Mouse (Mus musculus) gastrocnemius, postnatal 10 days (tissue): Measurements from ENCODE around the gene Zbtb34. TPM values are rescaled to one million over a fixed set of nuclear protein-coding genes. Genes with fewer than 3 reads are reported as not detected.

Experiments
- DNase-seq: peaks from one replicate; pipeline ENCODE4 v3.0.0; 2021; ENCODE audit warnings: mixed read lengths
- total RNA-seq, 2 experiments: library from RNA; stranded (reverse); gene quantifications; 2 replicates each; pipeline ENCODE4 v1.2.3; 2021

The Zbtb34 gene
- total RNA-seq, 2 experiments from 2014 or later = 10.4 to 13.6 TPM

DNA sequence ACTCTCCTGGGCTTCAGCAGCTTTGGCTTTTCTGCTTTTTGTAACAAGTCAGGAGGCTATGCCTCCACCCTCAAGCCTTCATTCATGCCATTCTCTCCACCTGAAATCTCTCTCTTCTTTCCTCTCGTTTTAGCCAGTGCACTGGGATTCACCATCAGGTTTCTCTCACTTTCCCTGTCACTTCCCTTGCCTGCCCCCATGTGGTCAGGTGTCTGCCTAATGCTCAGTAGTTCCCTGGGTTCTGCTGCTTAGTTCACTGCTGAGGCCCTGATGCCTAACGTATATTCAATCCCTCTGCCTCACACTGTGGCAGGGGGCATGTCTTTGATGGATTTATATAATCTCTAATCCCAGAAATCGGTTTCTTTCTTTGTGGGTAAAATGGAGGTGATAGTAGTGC lies 29.9 kb downstream of the Zbtb34 start:
- DNase-seq = no peak

DNA sequence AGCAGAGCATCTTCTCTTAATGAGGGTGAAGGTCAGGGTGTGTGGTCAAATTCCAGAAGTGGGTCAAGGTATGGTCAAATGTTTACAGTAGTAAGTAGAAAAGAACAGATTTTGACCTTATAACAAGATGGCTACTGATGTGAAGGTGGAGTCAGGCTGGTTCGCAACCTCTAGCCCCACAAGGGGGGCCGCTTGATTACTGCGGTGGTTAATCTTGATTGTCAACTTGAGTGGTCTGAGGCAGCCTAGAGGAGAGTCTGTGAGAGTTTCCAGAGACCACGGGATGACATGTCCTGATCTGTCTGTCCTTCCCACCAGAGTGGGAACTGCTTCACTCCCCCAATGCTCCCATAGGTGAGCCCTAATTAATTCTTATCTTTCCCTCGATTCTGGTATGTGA lies 30.6 kb downstream of the Zbtb34 start:
- no peak for DNase-seq

DNA sequence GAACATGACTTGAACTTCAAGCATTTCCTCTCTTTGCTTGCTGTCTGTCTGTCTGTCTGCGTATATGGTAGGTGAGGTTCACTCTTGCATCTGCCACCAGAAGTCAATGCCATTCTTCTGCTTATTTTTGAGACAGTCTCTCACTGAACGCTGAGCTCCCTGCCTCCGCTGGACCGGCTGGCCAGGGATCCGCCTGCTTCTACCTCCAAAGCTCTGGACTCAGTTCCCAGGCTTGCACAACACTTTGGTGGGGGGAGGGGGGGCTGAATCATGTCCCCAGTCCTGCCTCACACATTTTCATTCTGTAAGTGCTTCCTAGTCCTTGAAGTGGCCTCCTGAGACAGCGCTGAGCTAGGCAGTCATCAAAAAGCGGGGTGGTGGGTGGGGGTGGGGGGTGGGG lies 32.0 kb downstream of the Zbtb34 start:
- DNase-seq = no peak

DNA sequence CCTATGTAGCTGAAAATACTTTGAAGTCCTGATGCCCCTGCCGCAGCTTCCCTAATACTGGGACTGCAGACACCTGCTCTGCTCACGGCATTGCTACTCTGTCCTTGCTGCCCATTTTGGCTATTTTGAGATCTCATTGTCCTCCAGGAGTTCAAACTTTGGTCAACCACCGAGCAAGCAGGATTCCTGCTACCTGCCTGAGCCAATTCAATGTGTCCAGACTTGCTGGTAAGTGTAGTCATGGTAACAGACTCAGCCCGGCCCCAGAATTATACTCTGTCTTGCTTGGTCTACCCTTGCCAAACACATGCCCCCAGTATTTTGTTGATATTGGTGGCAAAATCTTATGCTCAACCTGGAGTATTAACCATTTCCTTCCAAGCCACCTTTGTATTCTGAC lies 34.1 kb downstream of the Zbtb34 start:
- DNase-seq = no peak

DNA sequence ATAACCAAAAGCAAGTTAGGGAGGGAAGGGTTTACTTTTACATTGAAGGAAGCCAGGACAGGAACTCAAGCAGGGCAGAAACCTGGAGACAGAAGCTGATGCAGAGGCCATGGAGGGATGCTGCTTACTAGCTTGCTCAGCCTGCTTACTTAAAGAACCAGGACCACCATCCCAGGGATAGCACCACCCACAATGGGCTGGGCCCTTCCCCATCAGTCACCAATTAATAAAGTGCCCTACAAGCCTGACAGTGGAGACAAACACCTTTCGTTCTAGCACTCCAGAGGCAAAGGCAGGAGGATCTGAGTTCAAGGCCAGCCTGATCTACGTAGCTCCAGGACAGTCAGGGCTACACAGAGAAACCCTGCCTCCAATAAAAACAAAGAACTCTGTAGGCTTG lies 36.1 kb downstream of the Zbtb34 start:
- DNase-seq = no peak

DNA sequence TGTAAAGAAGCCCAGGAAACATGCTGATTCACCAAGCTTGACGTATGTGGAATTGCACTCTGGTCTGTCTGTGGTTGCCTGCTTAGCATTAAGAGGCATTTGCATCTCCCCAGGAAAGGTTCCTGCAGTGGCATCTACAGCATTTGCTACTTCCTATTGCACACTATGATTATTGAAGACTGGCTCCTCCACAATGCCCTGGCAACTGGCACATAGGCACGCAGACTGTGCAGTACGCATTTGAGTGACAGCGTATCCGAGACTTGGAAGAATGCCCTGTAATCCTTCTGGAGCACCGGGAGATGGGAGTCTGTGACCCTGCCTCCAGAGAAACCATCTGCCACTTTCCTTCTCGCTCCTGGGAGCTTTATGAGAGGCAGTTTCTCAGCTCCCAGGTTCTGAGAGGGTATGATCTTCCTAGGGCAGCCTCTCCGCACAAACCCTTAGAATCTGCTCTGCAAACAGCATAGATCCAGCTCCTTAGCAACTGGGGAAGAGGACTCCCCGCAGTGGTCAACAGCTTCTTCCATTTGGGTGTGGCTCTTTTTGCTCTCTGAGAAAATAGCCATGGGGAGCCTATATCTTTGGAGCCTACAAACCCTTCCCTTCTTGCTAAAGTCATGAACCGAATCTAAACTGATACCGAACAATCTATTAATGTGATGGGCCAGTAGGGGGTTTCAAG lies 37.0 kb downstream of the Zbtb34 start:
- no peak for DNase-seq

DNA sequence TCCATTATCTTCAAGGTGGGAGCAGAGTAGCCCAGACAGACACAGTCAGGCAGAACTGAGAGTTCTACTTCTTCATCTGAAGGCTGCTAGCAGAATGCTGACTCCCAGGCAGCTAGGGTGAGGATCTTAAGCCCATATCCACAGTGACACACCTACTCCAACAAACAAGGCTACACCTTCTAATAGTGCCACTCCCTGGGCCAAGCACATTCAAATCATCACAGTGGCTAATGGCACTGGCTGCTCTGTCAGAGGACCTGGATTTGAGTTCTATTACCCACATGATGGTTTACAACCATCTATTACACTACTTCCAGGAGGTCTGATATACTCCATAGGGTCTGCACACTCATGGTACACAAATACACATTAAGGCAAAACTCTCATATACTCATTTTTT lies 38.1 kb downstream of the Zbtb34 start:
- no peak for DNase-seq

DNA sequence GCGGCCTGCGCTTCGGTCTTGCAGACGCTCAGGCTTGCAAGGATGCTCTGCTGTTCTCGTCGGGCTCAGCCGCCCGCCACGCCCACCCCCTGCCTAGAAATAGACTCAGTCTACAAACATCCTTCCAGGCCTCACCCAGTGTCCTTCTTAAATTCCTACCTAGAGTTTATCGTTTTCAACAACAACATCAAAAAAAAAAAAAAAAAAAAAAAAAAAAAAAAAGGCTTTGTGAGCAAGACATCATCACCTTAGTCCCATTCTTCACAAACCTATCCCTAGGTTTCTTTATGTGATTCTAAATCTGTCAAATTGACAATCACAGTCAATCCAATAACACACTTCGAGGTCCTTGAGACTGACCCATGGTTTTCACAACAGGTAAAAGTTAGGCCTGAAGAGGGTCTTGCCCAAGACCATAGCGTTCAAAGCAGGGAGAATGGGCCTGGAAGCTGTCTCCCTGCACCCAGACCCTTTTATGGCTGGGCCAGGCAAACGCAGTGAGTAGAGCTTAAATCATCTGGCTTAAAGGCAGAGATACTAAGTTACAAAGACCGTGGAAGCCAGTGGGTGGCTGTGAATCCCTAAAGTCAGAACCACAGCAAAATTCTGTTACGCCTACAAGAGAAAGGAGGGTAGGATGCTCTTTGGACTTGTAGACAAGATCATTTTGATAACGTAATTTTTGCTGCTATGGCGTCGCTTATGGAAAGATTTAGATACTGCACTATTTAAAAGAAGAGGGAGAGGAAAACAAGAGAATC lies 59.3 kb downstream of the Zbtb34 start:
- no peak for DNase-seq

DNA sequence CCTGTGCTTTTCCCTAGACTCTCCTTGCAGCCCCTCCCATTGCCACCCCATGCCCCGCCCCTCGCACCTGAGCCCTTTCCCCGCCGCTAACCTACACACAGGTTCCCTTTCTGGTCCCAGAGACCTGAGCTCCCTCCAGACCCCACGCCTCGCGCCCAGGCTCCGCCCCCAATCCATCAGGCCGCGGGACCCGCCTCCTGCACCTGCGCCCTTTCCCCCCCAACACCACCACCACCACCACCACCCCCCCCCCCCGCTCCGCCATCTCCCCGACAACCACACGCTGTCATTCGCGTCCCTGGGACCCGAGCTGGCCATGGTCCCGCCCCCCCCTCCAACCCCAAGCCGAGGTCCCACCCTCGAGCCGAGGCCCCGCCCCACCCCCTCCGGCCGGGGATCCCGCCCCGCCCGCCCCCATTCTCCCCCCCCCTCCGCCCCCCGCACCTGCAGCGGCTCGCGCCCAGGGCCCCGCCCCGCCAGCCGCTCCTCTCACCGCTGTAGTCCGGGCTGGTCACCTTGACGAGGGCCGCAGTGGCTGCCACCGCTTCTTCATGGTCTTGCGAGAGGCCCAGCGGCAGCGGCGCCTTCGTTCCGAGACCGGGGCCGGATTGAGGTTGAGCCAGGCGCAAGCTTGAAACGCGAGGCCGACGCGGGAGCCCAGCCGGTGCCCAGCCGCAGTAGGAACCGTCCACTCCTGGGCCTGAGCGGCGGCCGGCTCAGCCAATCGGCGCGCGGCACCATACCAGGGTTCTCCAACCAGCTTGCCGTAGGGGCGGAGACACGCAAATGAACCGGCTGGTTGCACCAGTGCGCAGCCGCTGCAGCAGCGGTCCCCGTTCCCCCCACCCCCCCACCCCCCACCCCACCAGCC lies 60.1 kb downstream of the Zbtb34 start, which contains the start of gene Ralgps1:
Ralgps1 (minus strand) TSS at position 710 of the 871 bp plus-strand sequence.
- DNase-seq = peak; percentile 94

DNA sequence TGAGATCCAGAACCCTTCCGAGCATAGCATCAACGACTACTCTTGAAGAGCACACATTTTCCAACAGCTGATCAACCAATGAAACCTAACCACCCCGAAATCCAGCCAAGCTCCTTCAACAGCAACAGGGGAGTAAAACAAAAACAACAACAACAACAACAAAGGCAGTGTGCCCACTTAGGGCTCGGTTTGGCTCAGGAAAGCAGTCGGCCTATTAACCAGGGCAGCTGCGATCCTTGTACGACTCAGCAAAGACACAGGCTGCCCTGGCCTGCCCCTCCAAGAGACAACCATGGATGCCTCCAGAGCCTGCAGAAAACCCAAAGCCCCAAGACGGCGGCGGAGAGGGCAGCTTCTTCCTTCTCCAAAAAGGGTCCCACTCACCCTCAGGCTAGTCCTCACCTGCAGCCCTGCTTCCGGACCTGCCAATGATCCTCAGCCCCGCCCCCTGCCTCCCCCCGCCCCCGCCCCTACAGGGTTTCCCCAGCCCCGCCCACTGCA lies 60.8 kb downstream of the Zbtb34 start:
- DNase-seq = no peak

DNA sequence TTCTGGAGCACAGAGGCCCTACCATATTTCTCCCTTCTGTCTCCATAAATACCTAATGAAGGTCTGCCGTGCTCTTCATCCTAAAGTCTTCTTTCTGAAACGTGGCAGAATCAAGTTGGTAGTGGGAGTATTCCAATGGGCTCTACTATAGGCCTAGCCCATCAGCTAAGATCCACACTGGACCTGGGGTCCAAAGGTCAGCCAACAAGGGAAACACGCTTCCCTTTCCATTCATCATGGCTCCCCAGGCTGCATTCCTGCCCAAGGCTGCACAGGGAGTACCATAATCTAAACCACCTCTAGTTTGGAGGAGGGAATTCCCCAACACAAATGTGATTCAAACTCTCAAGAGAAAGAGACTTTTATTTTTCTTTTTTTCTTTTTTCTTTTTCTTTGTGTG lies 61.7 kb downstream of the Zbtb34 start:
- no peak for DNase-seq

DNA sequence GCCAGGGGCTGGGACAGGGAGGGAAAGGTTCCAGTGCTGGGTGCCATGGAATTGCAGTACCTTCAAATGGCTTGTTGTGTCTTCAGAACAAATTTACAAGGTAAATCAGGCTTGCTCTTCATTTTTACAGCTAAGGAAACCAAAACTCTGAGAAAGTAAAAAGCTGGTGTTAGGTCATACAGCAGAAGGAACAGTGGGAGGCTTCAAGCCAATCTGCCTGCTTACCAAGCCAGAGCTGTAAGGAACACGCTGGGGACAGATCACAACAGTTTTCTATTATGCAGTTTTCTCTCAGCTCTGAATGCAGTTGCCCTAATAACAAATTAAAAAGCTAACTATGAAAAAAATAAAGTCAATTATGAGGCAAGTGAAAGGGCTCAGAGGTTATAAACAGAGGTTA lies 62.6 kb downstream of the Zbtb34 start:
- DNase-seq = no peak

DNA sequence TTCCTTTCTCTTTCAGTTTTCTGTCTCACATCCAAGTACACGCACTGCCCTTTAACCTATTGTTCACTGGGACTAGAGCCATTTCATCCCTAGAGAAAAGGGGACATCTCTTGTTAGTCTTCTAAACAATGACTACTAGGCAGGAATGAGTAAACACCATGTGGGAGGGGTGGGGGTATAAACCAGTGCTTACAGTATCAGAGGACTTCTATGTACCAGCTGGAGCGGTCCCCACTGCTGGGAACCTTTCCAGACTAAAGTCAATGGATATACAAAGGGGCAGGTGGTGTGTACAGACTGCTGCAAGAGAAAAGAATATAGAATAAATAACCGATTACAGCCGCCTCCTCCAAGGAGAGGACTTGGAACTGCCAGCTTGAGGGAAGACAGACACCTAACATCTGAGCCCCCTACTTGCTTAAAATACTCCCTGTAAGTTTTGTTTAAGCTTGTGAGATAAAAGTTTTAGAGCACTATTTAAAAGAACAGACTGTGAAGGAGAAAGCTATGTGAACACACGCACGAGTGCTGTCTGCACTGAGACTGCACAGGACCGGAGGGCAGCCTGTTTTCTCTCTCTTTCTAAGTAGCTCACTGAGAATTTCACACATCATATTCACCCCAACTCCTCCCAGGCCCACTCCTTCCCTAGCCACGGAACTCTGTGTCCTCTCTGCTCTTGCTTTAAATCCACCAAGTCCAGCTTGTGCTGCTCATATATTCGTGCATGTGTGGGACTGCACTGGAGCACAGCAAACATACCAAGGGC lies 65.2 kb downstream of the Zbtb34 start:
- DNase-seq = no peak

DNA sequence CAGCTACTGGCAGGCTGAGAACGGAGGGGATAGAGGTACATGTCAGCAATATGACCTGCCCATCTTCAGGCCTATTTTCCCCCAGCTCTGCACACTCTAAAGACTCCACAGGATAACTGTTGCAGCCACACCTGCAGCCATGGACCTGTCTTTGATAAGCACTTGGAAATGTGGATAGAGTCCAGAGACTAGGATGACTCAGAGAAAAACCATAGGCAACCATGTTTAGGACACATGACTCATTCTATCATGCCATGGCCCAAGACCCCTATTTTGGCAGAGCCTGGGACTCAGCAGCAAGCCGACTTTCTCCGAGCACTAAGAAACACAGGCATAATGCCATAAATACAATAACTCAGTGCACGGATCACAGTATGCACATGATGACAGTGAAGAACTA lies 66.5 kb downstream of the Zbtb34 start:
- DNase-seq = no peak

DNA sequence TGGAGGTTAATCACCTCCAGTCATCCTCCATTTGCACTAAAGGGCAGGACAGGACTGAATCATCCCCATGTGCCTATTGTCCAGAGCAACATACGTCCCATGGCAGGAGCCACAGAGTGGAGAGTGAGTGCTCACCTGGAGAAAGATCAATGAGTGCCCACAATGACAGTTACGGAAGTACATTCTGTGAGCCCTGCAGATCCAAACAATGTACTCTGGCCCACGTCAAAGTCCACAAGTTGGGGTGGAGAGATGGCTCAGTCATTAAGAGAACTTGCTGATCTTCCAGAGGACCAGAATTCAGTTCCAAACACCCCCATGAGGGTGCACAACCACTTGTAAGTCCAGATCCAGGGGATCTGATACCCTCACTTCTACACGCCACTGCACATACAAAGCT lies 67.2 kb downstream of the Zbtb34 start:
- no peak for DNase-seq

DNA sequence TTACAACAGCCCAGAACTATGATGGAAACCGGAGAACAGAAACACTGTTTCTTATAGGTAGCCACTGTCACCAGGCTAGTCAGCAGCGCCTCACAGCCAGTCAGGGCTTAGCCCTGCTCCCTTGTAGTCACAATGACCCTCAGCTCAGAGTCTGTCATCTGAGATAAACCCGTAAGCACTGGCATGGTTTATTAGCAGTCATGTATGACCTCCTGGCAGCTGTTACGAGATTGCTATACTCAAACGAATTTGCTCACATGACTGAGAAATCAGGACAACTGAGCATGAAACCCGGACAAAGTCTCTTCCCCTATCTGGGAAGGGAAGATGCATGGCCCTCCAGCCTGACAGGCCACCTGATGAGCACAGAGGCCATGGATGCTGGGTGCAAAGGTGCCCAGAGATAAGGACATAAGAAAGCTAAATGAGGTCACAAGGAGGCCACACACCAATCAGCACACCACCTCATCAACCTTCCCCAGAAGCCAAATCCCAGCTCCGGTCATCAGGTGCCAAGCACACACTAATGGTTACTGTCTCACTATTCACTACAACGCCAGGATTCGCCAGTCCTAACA lies 69.9 kb downstream of the Zbtb34 start:
- DNase-seq = no peak

DNA sequence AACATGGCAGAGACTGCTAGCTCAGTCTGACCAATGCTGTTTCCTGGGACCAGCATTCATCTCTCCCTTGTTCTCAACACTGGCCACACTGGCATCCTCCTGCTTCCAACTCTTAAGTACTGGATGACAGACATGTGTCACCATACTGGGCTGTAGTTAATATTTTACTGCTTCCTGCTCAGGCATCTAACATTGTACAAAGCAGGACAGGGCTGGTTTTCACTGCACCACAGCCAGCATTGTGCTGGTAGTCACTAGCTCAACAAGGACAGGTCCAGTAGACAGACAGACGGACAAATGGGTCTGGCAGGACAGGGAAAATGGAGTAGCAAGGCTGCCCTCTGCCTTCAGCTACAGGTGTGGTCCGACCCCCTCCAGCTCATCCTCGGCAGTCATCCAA lies 70.6 kb downstream of the Zbtb34 start:
- DNase-seq = no peak

DNA sequence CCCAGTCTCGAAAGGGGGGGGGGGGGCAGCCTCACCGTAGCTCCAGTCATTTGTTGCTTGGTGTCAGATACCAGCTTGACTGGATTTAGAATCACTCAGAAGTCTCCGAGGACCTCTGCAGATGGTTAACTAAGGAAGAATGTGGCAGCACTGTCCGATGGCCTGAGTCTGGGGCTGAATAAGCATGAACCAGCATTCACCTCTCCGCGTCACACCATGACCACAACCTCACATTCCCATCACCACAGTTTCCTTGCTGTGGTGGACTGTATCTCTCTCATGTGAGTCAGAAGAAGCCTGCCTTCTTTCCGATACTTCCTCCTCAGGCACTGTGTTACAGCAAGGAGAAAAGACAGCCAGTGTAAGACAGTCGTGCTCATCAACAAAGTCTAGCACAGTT lies 71.9 kb downstream of the Zbtb34 start:
- no peak for DNase-seq

DNA sequence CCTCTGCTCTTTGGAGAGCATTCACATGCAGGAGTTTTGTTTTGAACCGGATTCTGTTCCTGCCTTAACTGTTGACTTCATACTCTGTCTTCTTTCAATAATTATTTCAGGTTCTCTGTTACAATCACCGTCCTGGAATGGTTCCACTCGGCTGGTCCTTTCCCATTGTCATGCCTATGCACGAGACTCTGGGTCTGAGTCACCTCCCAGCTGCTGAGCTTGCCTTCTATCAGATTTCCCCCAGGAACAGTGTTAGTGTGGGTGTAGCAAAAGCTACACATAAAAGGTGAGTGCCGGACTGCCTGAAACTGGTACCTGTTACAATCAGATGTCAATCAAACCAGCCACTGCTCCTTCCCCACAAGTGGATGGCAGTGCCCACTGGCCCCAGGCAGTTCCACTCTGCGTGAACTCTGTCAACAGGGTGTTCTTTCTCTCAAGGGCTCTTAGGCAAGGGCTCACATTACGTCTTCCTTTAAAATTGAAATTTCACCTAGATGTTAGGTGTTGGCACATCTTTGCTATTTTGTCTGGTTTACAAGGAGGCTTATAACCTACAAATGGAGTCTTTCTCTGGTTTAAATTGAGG lies 73.8 kb downstream of the Zbtb34 start:
- no peak for DNase-seq
